Mouse (Mus musculus) right cerebral cortex, adult 18-20 months (tissue): ENCODE data around the gene Cdk15.
A peak's percentile ranks its signal among the peaks of the same experiment; 100 is the strongest.

ENCODE experiments used
- DNase-seq: peaks from one replicate; pipeline ENCODE4 v3.0.0; 2022; ENCODE audit warnings: mixed read lengths

The Cdk15 gene

DNA sequence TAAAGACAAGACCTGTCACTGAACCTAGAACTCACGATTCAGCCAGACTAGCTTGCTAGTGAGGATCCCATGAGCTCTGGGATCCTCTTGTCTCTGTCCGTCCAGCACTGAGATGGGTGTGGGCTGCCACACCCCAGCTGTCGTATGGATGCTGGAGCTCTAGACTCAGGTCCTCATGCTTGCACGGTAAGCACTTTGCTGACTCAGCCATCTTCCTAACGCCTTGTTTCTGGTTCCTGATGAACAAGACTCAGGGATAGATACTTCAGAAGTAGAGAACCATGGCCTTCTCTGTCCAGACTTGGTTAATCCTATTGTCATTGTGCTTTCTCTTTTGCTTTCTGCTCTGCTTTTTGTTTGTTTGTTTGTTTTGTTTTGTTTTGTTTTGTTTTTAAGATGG lies 29.2 kb downstream of the Cdk15 start:
- DNase-seq, result no peak

DNA sequence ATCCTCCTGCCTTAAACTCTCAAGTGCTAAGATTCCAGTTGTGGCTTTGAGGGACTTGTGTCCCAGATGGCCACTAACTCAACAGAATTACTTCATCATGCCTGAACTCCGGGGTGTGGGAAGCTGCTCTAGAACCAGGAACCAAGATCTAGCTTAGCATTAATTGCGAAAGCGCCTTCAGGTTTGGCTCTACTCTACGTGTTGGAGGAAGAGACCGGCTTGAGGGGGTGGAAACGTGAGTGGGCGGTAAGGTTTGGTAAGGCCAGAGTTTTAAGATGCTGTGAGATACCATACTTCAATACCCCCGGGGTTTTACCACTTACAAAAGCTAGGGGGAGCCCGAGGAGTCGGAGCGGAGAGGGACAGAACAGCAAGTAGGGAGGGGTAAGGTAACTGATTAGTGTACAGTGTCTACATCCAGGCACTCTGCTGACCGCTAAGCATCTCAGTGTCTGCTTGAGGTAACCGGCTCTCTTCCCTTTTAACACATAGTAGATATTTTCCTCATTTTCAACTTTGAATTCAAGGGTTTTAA lies 29.7 kb downstream of the Cdk15 start:
- DNase-seq, result no peak

GRCm38 (mm10) chr1:59287733-59288132 lies 31.0 kb downstream of the Cdk15 start:
- no peak for DNase-seq

GRCm38 (mm10) chr1:59291652-59292051 lies 34.9 kb downstream of the Cdk15 start:
- DNase-seq, result no peak

DNA sequence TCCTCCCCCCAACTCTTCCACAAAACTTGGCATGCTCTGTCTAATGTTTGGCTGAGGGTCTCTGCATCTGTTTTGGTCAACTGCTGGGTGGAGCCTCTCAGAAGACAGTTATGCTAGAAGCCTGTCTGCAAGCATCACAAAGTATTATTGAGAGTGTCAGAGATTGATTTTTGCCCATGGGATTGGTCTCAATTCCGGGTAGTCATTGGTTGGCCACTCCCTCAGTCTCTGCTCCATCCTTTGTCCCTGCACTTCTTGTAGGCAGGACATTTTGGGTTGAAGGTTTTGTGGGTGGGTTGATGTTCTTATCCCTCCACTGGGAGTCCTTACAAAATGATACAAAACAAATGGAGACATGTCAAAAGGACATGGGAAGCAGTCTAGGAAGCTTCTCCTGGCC lies 39.1 kb downstream of the Cdk15 start:
- no peak for DNase-seq

GRCm38 (mm10) chr1:59297167-59297566 lies 40.5 kb downstream of the Cdk15 start:
- DNase-seq, result peak; percentile 20

DNA sequence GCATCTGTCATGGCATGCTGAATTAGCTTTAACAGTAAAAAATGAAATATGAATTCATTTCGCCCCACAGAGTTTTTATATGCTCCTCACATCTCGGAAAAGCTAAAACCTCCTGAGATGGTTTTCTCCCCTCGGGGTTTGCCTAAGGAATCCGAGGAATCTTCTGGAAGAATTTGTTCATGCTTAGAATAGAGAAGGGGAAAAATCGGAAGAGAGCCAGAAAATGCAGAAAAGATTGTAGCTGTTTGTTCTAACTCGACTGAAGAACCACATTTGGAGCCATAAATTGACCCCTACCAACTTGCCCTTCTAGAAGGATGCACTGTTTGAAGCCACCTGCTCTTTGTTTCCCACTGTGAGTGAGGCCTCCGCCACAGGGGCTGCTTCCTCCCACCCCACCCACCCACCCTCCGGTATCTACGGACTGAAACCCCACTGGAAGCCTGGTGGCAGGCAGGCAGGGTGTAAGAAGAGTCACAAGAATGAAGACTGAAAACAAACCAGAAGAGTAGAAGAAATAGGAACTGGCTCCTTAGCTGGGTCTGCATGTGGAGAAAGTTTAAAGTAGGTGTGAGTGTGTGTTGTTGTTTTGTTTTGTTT lies 41.9 kb downstream of the Cdk15 start:
- no peak for DNase-seq

DNA sequence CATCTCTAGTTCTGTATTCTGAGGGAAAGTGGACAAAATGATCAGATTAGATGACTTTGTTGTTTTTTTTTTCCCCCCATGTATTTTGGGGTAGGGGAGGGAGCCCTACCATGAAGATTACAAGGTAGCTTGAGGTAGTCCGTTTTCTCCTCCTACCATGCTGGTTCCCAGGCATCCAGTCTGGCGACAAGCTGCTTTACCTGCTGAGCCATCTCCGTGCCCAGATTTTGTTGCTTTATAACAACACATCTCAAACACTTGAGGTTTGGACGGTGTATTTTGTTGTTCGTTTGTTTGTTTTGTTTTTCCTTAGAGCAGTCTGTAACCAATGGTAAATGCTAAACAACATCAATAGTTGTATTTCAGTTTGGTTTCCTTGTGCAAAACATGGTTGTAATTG lies 50.6 kb downstream of the Cdk15 start:
- DNase-seq, result no peak

GRCm38 (mm10) chr1:59311292-59311885 lies 54.7 kb downstream of the Cdk15 start:
- no peak for DNase-seq

DNA sequence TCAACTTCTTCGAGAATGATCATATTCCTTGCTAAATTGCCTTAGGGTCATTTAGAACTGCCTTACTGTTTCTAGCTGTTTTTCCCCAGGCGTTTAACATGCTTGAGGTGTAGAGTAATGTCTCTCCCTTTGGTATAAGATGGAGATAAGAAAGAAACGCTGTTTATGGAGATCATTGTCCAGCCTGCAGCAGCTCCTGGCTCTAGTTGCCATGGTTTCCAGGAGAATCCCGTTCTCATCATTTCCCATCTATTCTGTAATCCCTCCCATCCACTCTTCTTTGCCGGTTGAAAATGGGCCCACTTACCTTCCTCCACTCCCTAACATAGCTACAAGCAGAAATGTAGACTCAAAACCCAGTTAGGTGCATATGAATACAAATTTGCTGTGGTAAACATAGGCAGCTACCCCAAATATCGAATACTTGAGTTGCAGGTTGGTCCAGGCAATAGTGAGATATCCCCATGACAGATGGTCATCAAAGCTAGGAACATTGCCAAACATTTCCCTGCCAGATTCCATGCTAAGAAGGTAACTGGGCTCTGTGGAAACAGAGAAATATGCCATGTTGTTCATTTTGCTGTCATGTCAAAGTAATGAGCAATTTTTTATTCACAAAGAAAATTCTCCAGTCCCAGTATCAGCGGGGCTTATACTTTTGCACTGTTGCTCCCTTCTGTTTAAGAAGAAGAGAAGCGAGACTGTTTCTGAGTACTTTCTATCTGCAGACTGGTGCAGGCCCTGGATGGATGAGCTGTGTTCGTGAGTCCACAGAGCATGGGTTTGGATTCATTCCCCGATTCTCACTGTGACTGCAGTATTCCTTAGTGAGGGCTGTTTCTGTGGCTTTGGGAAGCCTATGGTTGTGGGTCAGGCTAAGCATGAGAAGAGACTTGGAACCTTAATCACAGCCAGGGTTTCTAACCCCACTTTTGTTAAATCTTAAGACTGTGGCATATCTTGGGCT lies 55.8 kb downstream of the Cdk15 start:
- no peak for DNase-seq

GRCm38 (mm10) chr1:59313154-59313940 lies 56.6 kb downstream of the Cdk15 start:
- no peak for DNase-seq

DNA sequence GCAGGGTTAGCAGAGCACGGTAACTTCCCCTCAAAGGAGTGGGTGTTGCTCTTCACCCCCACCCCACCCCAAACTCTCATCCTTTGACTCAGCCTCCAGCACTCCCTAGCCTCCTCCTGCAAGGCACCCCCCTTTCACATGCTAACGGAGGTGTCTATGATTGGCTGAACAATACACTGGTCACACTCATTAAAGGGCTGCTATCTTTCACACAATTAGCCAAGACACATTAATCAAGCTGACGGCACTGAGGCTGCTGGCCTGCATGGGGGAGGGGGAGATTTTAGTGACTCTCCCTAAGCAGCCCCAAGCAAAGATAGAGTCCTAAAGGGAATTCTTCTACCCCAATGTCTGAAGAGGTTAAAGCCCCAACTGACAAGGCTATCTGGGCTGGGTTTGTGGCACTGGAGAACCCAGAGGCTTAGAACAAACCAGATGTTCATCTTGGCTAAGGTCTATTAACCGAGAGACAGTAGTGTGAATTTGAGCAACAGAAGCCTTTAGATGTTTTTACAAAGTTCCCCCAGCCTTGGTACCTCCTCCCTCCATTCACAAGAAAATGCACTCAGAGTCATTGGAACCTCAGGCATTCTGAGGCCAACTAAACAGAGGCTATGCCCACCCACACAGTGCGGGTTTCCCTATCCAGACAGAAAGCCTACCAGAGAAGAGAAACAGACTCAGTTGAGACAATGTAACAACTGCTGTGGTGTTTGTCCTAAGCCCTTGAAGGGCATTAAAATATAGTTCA lies 58.5 kb downstream of the Cdk15 start:
- no peak for DNase-seq

DNA sequence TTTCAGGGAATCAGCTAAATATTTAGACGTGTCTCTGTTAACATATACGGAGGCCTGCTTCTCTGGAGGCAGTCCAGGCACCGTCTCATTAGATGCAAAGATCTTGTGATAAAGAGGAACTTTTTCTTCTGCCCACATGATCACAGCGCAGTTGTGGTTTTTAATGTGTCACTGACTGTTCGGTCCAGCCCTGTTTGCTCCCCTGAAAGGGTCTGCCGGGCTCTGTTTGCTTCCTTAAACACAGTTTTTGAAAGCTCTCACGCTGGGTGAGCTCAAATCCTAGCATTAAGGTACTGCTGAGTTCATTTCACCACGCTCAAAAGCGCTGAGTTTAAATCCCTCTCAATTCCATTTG lies 59.3 kb downstream of the Cdk15 start:
- DNase-seq, result no peak

- DNase-seq, result no peak
Observed at GRCm38 (mm10) chr1:59316386-59317051, 59.8 kb downstream of the Cdk15 start.

DNA sequence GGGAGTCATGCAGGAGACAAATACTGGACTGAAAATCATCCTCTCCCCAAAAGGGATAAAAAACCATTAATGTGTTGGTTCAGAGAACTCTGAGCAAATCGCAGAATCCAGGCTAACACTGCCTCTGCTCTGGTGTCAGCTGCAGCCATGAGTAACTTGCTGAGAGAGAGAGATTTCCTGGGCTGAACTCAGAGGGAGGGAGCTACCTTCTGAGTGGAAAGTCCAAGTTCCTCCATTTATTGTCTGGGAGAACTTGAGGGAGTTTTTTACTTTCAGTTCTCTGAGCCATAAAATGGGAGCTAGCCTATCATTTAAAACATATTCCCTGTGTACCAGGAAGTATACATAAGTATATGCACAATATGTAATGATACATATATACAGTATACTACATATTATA lies 60.7 kb downstream of the Cdk15 start:
- no peak for DNase-seq

DNA sequence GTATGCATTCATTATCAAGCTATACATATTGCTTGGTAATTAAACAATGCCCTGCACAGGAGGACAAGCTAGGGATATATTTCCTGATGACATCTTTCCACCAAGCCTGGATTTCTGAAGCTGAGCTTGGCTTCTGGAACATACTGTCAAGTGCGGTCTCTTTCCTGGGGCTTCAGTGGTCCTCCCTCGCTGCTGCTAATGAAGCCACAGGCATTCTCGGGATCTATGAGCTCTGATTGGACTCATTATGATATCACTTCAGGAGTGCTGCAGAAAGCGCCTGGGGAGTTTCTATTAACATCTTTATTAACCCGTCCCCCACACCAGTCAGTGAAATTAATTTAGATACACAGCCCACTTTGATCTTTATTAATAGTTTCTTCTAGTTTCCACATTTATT lies 62.2 kb downstream of the Cdk15 start:
- no peak for DNase-seq

GRCm38 (mm10) chr1:59321076-59321879 lies 64.6 kb downstream of the Cdk15 start:
- DNase-seq, result no peak

GRCm38 (mm10) chr1:59321880-59322836 lies 65.5 kb downstream of the Cdk15 start:
- no peak for DNase-seq

- no peak for DNase-seq
Observed at GRCm38 (mm10) chr1:59326854-59327395, 70.2 kb downstream of the Cdk15 start.
